Mouse (Mus musculus): ENCODE data around the gene Slx4ip. TPM values are rescaled to one million over a fixed set of nuclear protein-coding genes. Genes with fewer than 3 reads are reported as not detected.

Gene Slx4ip
- total and polyA plus RNA-seq, 2 experiments from 2014 or later: 7.0 to 8.1 TPM

DNA sequence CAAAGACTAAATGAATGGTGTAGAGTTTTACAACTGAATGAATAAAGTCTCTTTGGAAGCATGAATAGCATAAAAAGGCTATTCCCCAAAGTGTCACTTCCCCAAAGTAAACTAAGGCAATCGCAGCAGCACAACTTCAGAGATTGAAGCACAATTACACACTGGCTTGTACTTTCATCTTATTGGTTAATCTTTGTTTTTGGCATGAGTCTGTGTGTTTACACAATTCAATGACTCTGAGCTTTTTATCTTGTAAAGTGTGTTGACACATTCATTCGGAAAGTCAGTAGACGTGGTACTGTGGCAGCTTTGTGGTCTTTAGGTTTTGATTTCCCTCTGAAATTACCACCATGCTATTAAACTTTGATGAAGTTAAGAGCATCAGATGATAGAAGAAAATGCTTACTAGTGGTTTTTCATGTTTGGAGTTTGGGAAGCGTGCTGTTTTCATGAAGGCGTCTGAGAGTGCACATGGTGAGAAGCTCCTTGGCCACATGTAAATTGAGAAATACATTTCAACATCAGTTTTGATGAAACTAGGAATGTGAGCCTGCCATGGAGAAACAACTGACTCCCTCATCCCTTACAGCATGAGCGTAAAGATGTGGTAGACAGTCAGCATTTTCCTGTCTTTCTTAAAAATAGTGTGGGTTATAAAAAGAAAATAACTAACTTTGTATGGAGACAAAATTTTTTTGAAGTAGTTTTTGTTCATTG lies 88.2 kb downstream of the Slx4ip start:
- H3K4me2 ChIP-seq (ENCODE audit: low read depth, low read length): no peak overlapping the region
- WGBS: 83% methylated on average over 6 of the region's 6 CpGs
- no peak overlapping the region for H3K9ac ChIP-seq (replicated peaks; ENCODE audit: low read length)
- H3K27me3 ChIP-seq (ENCODE audit: insufficient read depth, low read length): no peaks in the 10 kb centered on the region
- no peak overlapping the region for H3K27ac ChIP-seq
- no peaks in the 10 kb centered on the region for H3K36me3 ChIP-seq (ENCODE audit: insufficient read depth, low read length)
- TF ChIP-seq CTCF (IDR thresholded peaks at IDR 0.05; ENCODE audit: low read depth): no peak
- H3K9me3 ChIP-seq (ENCODE audit: low read length): no peaks in the 10 kb centered on the region
- H3K4me1 ChIP-seq (ENCODE audit: insufficient read depth, low read length): peaks cover 7% of the 10 kb centered on the region; the same call in 1 of the 2 replicates
- ATAC-seq (no peak), DNase-seq (ENCODE audit: low spot score) (no peak)
- H3K4me3 ChIP-seq (ENCODE audit: low read length): no peak overlapping the region

GRCm38 (mm10) chr2:136981062-136981879 lies 90.3 kb downstream of the Slx4ip start:
- H3K4me1 ChIP-seq (ENCODE audit: insufficient read depth, low read length): no peaks in the 10 kb centered on the region
- no peak for TF ChIP-seq CTCF (IDR thresholded peaks at IDR 0.05; ENCODE audit: low read depth)
- ATAC-seq (peak; percentile 43; the same call in 1 of the 2 replicates), DNase-seq (ENCODE audit: low spot score) (peak; percentile 48)
- H3K4me2 ChIP-seq (ENCODE audit: low read depth, low read length): no peak overlapping the region
- H3K9me3 ChIP-seq (ENCODE audit: low read length): no peaks in the 10 kb centered on the region
- peak overlapping the region; percentile 21; the same call in 1 of the 2 replicates for H3K9ac ChIP-seq (replicated peaks; ENCODE audit: low read length)
- H3K4me3 ChIP-seq (ENCODE audit: low read length): no peak overlapping the region
- WGBS: 33% methylated on average over 10 of the region's 10 CpGs
- no peaks in the 10 kb centered on the region for H3K27me3 ChIP-seq (ENCODE audit: insufficient read depth, low read length)
- peak overlapping the region; percentile 32; the same call in 1 of the 2 replicates for H3K27ac ChIP-seq
- no peaks in the 10 kb centered on the region for H3K36me3 ChIP-seq (ENCODE audit: insufficient read depth, low read length)

DNA sequence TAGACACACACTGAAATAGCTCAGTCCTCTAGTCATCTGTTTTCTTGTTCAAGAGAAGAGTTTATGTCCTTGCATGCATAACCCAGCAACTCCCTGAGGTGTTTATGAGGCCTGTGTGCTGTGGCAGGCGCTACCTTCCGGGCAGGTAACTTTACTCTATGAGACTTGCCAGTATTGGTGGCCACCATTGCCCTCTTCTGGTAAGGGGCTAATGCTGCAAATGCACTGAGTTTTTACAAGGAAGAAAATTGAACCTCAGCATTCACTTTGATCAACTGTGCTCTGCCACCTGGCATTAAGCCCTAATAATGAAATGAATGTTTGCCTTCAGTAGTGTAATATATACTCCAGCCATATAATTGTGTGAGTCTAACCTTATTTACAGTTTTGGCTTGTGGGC lies 92.9 kb downstream of the Slx4ip start:
- Histone ChIP-seq H3K9ac (replicated peaks; ENCODE audit: low read length) (no peak overlapping the region), H3K9me3 (ENCODE audit: low read length) (no peaks in the 10 kb centered on the region), H3K27me3 (ENCODE audit: insufficient read depth, low read length) (no peaks in the 10 kb centered on the region), H3K36me3 (ENCODE audit: insufficient read depth, low read length) (no peaks in the 10 kb centered on the region), H3K4me2 (ENCODE audit: low read depth, low read length) (no peak overlapping the region), H3K27ac (no peak overlapping the region), H3K4me3 (ENCODE audit: low read length) (no peak overlapping the region), H3K4me1 (ENCODE audit: insufficient read depth, low read length) (no peaks in the 10 kb centered on the region)
- DNase-seq (ENCODE audit: low spot score) (no peak), ATAC-seq (no peak)
- TF ChIP-seq CTCF (IDR thresholded peaks at IDR 0.05; ENCODE audit: low read depth): peak; percentile 42; the same call in 1 of the 2 replicates
- WGBS: 92% methylated on average over 2 of the region's 2 CpGs

DNA sequence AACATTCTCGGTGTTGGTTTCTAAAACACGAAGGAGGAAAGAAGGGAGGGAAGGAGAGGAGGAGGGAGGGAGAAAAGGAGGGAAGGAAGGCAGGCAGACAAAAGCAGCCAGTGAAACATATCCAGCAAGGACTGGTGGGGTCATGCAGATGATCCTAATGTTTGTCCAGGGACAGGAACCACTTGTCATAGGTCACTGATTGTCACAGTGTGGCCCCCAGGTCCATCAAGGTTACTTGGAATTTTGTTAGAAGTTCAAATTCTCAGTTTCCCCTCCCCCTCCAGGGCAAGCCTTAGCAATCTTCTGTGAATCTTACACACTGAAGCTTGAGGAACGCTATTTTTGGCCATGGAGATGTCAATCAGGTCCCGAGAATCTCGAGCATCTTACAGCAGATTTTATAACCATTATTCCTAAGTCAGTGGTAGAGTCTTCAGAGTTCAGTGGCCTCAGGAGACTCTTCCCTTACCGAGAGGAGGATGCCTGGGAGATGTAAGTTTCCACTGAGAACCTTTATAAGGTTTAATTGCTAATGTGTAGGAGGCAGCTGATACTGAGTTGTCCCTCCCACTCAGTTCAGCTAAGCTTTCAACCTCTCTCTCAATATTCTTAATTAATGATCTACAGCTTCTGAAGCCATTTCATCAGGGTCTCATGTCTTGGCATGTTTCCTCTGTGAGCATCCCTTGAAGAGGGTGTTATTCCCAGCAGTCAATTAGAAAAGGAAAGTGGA lies 95.1 kb downstream of the Slx4ip start:
- no peak overlapping the region for H3K4me2 ChIP-seq (ENCODE audit: low read depth, low read length)
- no peaks in the 10 kb centered on the region for H3K36me3 ChIP-seq (ENCODE audit: insufficient read depth, low read length)
- H3K9me3 ChIP-seq (ENCODE audit: low read length): no peaks in the 10 kb centered on the region
- TF ChIP-seq CTCF (IDR thresholded peaks at IDR 0.05; ENCODE audit: low read depth): no peak
- no peak overlapping the region for H3K9ac ChIP-seq (replicated peaks; ENCODE audit: low read length)
- no peak overlapping the region for H3K4me3 ChIP-seq (ENCODE audit: low read length)
- H3K27ac ChIP-seq: no peak overlapping the region
- DNase-seq (ENCODE audit: low spot score) (no peak), ATAC-seq (no peak)
- H3K4me1 ChIP-seq (ENCODE audit: insufficient read depth, low read length): no peaks in the 10 kb centered on the region
- 79% methylated on average over 6 of the region's 6 CpGs for WGBS
- no peaks in the 10 kb centered on the region for H3K27me3 ChIP-seq (ENCODE audit: insufficient read depth, low read length)

DNA sequence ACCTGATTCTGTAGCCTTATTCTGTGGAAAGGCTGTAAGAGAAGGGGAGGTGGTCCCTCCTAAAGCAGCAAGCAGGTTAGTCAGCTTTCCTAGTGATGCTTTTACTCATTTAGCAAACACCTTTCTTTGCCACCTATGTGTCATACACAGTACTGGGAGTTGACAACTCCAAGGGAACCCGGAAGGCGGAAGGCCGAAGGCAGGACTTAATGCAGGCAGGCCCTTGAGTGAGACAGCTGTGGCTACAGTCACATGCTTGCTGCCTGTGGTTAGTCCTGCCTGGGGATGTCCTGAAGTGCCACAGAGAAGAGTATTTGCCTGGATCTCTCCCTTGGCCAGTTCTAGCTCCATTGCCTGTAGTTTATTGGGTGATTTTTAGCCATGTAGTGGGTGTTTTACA lies 102.1 kb downstream of the Slx4ip start:
- no peak overlapping the region for H3K27ac ChIP-seq
- no peaks in the 10 kb centered on the region for H3K9me3 ChIP-seq (ENCODE audit: low read length)
- no peak overlapping the region for H3K9ac ChIP-seq (replicated peaks; ENCODE audit: low read length)
- H3K36me3 ChIP-seq (ENCODE audit: insufficient read depth, low read length): no peaks in the 10 kb centered on the region
- H3K27me3 ChIP-seq (ENCODE audit: insufficient read depth, low read length): no peaks in the 10 kb centered on the region
- no peak overlapping the region for H3K4me2 ChIP-seq (ENCODE audit: low read depth, low read length)
- DNase-seq (ENCODE audit: low spot score) (no peak), ATAC-seq (no peak)
- WGBS: 88% methylated on average over 3 of the region's 3 CpGs
- H3K4me1 ChIP-seq (ENCODE audit: insufficient read depth, low read length): no peaks in the 10 kb centered on the region
- no peak overlapping the region for H3K4me3 ChIP-seq (ENCODE audit: low read length)
- TF ChIP-seq CTCF (IDR thresholded peaks at IDR 0.05; ENCODE audit: low read depth): no peak

GRCm38 (mm10) chr2:136997104-136997503 lies 106.1 kb downstream of the Slx4ip start:
- Histone ChIP-seq H3K9me3 (ENCODE audit: low read length) (no peaks in the 10 kb centered on the region), H3K27ac (no peak overlapping the region), H3K4me1 (ENCODE audit: insufficient read depth, low read length) (no peaks in the 10 kb centered on the region), H3K4me2 (ENCODE audit: low read depth, low read length) (no peak overlapping the region), H3K4me3 (ENCODE audit: low read length) (no peak overlapping the region), H3K36me3 (ENCODE audit: insufficient read depth, low read length) (no peaks in the 10 kb centered on the region), H3K9ac (replicated peaks; ENCODE audit: low read length) (no peak overlapping the region), H3K27me3 (ENCODE audit: insufficient read depth, low read length) (no peaks in the 10 kb centered on the region)
- TF ChIP-seq CTCF (IDR thresholded peaks at IDR 0.05; ENCODE audit: low read depth): peak; percentile 65
- ATAC-seq: no peak
- peak; percentile 72 for DNase-seq (ENCODE audit: low spot score)

Measured in hindbrain, postnatal 0 days (tissue).